Mouse (Mus musculus) liver, embryonic 12.5 days (tissue): ENCODE measurements at regions not wholly inside any gene's neighbourhood (a gene's known extent, or its start where the extent isn't known, plus 50 kb on each side); places are given as distances from the start of the nearest gene placed in this dataset.

Experiments
- ATAC-seq: fragments of 200-750 bp; cut with Nextera tagmentation; 2 replicates; pipeline ENCODE4 v1.8.0; 2017; ENCODE audit warnings: moderate number of reproducible peaks, mild to moderate bottlenecking, moderate library complexity
- H3K27ac ChIP-seq: fragments of 300-500 bp; sonication (generic); 2 replicates; pipeline ENCODE4 v1.5.1; 2016; ENCODE audit warnings: mild to moderate bottlenecking
- H3K27me3 ChIP-seq: fragments of 300-500 bp; sonication (generic); replicated peaks from 2 replicates; pipeline ENCODE4 v1.6.1; 2016; ENCODE audit warnings: mild to moderate bottlenecking, moderate library complexity
- H3K36me3 ChIP-seq: fragments of 300-500 bp; sonication (generic); 2 replicates; pipeline ENCODE4 v1.6.1; 2016; ENCODE audit warnings: mild to moderate bottlenecking, moderate library complexity
- H3K4me1 ChIP-seq: fragments of 300-500 bp; sonication (generic); 2 replicates; pipeline ENCODE4 v1.6.1; 2016
- H3K4me2 ChIP-seq: fragments of 300-500 bp; sonication (generic); 2 replicates; pipeline ENCODE4 v1.6.1; 2016; ENCODE audit warnings: mild to moderate bottlenecking, moderate library complexity
- H3K4me3 ChIP-seq: fragments of 300-500 bp; sonication (generic); 2 replicates; pipeline ENCODE4 v1.5.1; 2016; ENCODE audit warnings: mild to moderate bottlenecking, moderate library complexity
- H3K9ac ChIP-seq: fragments of 300-500 bp; sonication (generic); 2 replicates; pipeline ENCODE4 v1.6.1; 2016; ENCODE audit warnings: mild to moderate bottlenecking, moderate library complexity
- H3K9me3 ChIP-seq: fragments of 300-500 bp; sonication (generic); replicated peaks from 2 replicates; pipeline ENCODE4 v1.6.1; 2016; ENCODE audit warnings: mild to moderate bottlenecking, moderate library complexity
- WGBS: fragments of 180-500 bp; shearing (Covaris S2); methylation state at CpG from one replicate; pipeline ENCODE4 v1.1.7; 2016; ENCODE audit not compliant: insufficient replicate concordance; 5-methylcytosine and 5-hydroxymethylcytosine counted together

GRCm38 (mm10) chr13:52175665-52176064 is 329.2 kb downstream of the Gadd45g start:
- Histone ChIP-seq H3K9ac (no peak overlapping the region), H3K36me3 (no peaks in the 10 kb centered on the region), H3K4me2 (no peak overlapping the region), H3K9me3 (no peaks in the 10 kb centered on the region), H3K27ac (no peak overlapping the region), H3K4me1 (no peaks in the 10 kb centered on the region), H3K4me3 (no peak overlapping the region), H3K27me3 (0 out of 2 replicates have a peak, but pooled peaks cover 1% of the 10 kb centered on the region)
- 55% methylated on average over 2 of the region's 2 CpGs for WGBS
- ATAC-seq, result no peak

- Histone ChIP-seq H3K9me3 (no peaks in the 10 kb centered on the region), H3K36me3 (no peaks in the 10 kb centered on the region), H3K27ac (no peak overlapping the region), H3K4me1 (no peaks in the 10 kb centered on the region), H3K27me3 (0 out of 2 replicates have a peak, but pooled peaks cover 3% of the 10 kb centered on the region), H3K4me3 (no peak overlapping the region), H3K9ac (no peak overlapping the region), H3K4me2 (no peak overlapping the region)
- no peak for ATAC-seq
- WGBS, result 64% methylated on average over 4 of the region's 4 CpGs
Measured at GRCm38 (mm10) chr13:52179977-52180376, 333.5 kb downstream of the Gadd45g start.

- H3K27ac ChIP-seq, result no peak overlapping the region
- no peak for ATAC-seq
- no peaks in the 10 kb centered on the region; the same call in 1 of the 2 replicates for H3K4me1 ChIP-seq
- no peaks in the 10 kb centered on the region for H3K9me3 ChIP-seq
- H3K9ac ChIP-seq, result no peak overlapping the region
- no peak overlapping the region for H3K4me2 ChIP-seq
- WGBS, result 52% methylated on average over 5 of the region's 5 CpGs
- no peak overlapping the region for H3K4me3 ChIP-seq
- 0 out of 2 replicates have a peak, but pooled peaks cover 3% of the 10 kb centered on the region for H3K27me3 ChIP-seq
- no peaks in the 10 kb centered on the region for H3K36me3 ChIP-seq
Measured at GRCm38 (mm10) chr13:52183635-52184034, 337.2 kb downstream of the Gadd45g start.

- H3K9me3 ChIP-seq, result no peaks in the 10 kb centered on the region
- H3K4me2 ChIP-seq, result no peak overlapping the region
- no peak overlapping the region for H3K4me3 ChIP-seq
- 48% methylated on average over 1 of the region's 1 CpGs for WGBS
- H3K36me3 ChIP-seq, result no peaks in the 10 kb centered on the region
- no peak overlapping the region for H3K9ac ChIP-seq
- no peak for ATAC-seq
- no peak overlapping the region for H3K27ac ChIP-seq
- H3K4me1 ChIP-seq, result no peaks in the 10 kb centered on the region; the same call in 1 of the 2 replicates
- H3K27me3 ChIP-seq, result 0 out of 2 replicates have a peak, but pooled peaks cover 3% of the 10 kb centered on the region
Measured at GRCm38 (mm10) chr13:52185574-52185973, 339.1 kb downstream of the Gadd45g start.

GRCm38 (mm10) chr13:52187841-52188604 is 341.5 kb downstream of the Gadd45g start:
- Histone ChIP-seq H3K36me3 (no peaks in the 10 kb centered on the region), H3K4me1 (no peaks in the 10 kb centered on the region; the same call in 1 of the 2 replicates), H3K4me3 (no peak overlapping the region), H3K9ac (no peak overlapping the region), H3K27ac (no peak overlapping the region), H3K9me3 (no peaks in the 10 kb centered on the region), H3K4me2 (no peak overlapping the region), H3K27me3 (no peaks in the 10 kb centered on the region)
- WGBS, result 70% methylated on average over 8 of the region's 8 CpGs
- peak; percentile 73 for ATAC-seq

GRCm38 (mm10) chr13:52188605-52189003 is 342.1 kb downstream of the Gadd45g start:
- ATAC-seq, result no peak
- WGBS, result 64% methylated on average over 2 of the region's 2 CpGs
- H3K36me3 ChIP-seq, result no peaks in the 10 kb centered on the region

GRCm38 (mm10) chr13:52189382-52189923 is 341.6 kb downstream of the Diras2 start:
- no peak overlapping the region for H3K27ac ChIP-seq
- 56% methylated on average over 10 of the region's 10 CpGs for WGBS

More at GRCm38 (mm10) chr13:52188605-52189003, 342.1 kb downstream of the Gadd45g start:
- Histone ChIP-seq H3K4me1 (no peaks in the 10 kb centered on the region; the same call in 1 of the 2 replicates), H3K4me3 (no peak overlapping the region), H3K9me3 (no peaks in the 10 kb centered on the region), H3K4me2 (no peak overlapping the region), H3K27me3 (no peaks in the 10 kb centered on the region), H3K9ac (no peak overlapping the region), H3K27ac (no peak overlapping the region)

GRCm38 (mm10) chr13:52190256-52190655 is 340.8 kb downstream of the Diras2 start:
- WGBS, result 52% methylated on average over 9 of the region's 9 CpGs
- no peak for ATAC-seq
- Histone ChIP-seq H3K4me3 (no peak overlapping the region), H3K36me3 (no peaks in the 10 kb centered on the region), H3K27me3 (no peaks in the 10 kb centered on the region), H3K9me3 (no peaks in the 10 kb centered on the region), H3K9ac (no peak overlapping the region), H3K27ac (no peak overlapping the region), H3K4me2 (no peak overlapping the region), H3K4me1 (no peaks in the 10 kb centered on the region; the same call in 1 of the 2 replicates)

More at GRCm38 (mm10) chr13:52189382-52189923, 341.6 kb downstream of the Diras2 start:
- no peaks in the 10 kb centered on the region for H3K36me3 ChIP-seq
- no peak for ATAC-seq
- no peaks in the 10 kb centered on the region; the same call in 1 of the 2 replicates for H3K4me1 ChIP-seq
- no peak overlapping the region for H3K4me3 ChIP-seq
- no peaks in the 10 kb centered on the region for H3K27me3 ChIP-seq
- no peaks in the 10 kb centered on the region for H3K9me3 ChIP-seq
- no peak overlapping the region for H3K4me2 ChIP-seq
- no peak overlapping the region for H3K9ac ChIP-seq

GRCm38 (mm10) chr13:52190848-52191590 is 340.1 kb downstream of the Diras2 start:
- Histone ChIP-seq H3K27ac (no peak overlapping the region), H3K27me3 (no peaks in the 10 kb centered on the region), H3K4me2 (no peak overlapping the region), H3K9me3 (no peaks in the 10 kb centered on the region), H3K4me3 (no peak overlapping the region), H3K36me3 (no peaks in the 10 kb centered on the region), H3K9ac (no peak overlapping the region), H3K4me1 (no peaks in the 10 kb centered on the region; the same call in 1 of the 2 replicates)
- ATAC-seq, result no peak
- 70% methylated on average over 15 of the region's 15 CpGs for WGBS

GRCm38 (mm10) chr13:52196917-52197316 is 334.2 kb downstream of the Diras2 start:
- H3K4me2 ChIP-seq, result no peak overlapping the region
- H3K36me3 ChIP-seq, result no peaks in the 10 kb centered on the region
- H3K9ac ChIP-seq, result no peak overlapping the region
- no peaks in the 10 kb centered on the region for H3K27me3 ChIP-seq
- H3K27ac ChIP-seq, result no peak overlapping the region
- H3K4me3 ChIP-seq, result no peak overlapping the region
- 58% methylated on average over 5 of the region's 5 CpGs for WGBS
- ATAC-seq, result 0 out of 2 replicates have a peak, but pooled peaks have one; percentile 32
- no peaks in the 10 kb centered on the region for H3K9me3 ChIP-seq
- no peaks in the 10 kb centered on the region for H3K4me1 ChIP-seq

- Histone ChIP-seq H3K36me3 (no peaks in the 10 kb centered on the region), H3K27me3 (no peaks in the 10 kb centered on the region), H3K4me3 (no peak overlapping the region), H3K4me1 (no peaks in the 10 kb centered on the region), H3K4me2 (no peak overlapping the region), H3K9me3 (no peaks in the 10 kb centered on the region), H3K9ac (no peak overlapping the region), H3K27ac (no peak overlapping the region)
- WGBS, result 60% methylated on average over 7 of the region's 7 CpGs
- no peak for ATAC-seq
Measured at GRCm38 (mm10) chr13:52198649-52199348, 332.3 kb downstream of the Diras2 start.
